Mouse (Mus musculus): ENCODE measurements around the gene Gm9945. TPM values are rescaled to one million over a fixed set of nuclear protein-coding genes. Genes with fewer than 3 reads are reported as not detected.

Gm9945 gene
- total RNA-seq, 2 experiments from 2014 or later, result 2.4 to 2.5 TPM

- no peak for DNase-seq (ENCODE audit: low spot score in 2 of 2)
Measured at GRCm38 (mm10) chr11:53491954-53492401, 12.0 kb downstream of the Gm9945 start.

DNA sequence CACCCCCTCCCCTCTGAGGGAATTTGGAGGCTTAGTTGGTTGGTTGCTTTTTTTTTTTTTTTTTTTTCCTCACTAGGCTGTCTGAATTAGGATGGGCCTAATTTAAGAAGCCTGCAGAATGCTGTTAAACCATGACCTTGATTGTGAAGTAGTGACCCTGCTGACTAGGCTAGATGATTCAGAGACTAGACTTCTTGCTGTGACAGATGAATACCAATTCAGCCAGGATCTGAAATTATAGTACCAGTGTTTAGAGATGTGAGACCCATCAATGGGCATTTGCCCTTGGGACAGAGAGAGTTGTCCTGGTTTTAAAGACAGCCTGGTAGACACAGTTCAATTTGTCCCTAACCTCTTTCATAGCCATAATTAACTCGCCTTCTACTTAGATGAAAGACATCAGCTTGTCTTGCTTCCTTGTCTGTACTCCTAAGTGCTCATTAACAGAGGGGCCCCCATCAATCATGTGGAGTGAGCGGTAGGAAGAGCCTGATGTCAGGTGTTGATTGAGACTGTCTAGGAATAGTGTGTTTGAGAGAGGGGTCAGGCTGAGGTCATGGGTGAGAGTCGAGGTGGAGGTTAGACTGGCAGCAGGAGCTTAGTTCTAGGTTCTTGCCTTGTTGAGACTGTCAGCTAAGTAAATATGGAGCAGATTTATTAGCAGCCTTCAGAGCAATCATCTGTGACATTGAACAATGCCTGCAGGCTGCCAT is 13.4 kb downstream of the Gm9945 start:
- DNase-seq (ENCODE audit: low spot score in 2 of 2), result no peak

DNA sequence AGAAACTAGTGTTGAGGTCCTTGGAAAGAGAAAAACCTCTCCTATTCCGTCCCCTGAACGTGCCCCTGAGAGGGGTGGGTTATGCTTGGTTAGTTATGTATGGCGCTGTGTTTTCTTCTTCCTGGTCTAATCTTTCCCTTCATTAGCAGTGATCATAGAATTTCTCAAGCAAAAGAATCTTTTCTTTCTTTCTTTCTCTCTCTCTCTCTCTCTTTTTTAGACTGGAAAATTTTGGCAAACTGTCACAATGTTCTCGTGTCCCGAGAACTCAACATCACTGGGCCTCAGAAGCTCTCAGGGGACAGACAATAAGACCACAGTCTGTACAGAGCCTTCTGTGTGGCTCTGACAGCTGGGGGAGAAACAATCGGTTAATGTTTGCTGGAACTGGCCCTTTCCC is 15.5 kb downstream of the Gm9945 start:
- no peak for DNase-seq (ENCODE audit: low spot score in 2 of 2)

GRCm38 (mm10) chr11:53496946-53497345 is 17.0 kb downstream of the Gm9945 start:
- DNase-seq (ENCODE audit: low spot score in 2 of 2), result peak in 1 of 2 experiments; percentile 55

DNA sequence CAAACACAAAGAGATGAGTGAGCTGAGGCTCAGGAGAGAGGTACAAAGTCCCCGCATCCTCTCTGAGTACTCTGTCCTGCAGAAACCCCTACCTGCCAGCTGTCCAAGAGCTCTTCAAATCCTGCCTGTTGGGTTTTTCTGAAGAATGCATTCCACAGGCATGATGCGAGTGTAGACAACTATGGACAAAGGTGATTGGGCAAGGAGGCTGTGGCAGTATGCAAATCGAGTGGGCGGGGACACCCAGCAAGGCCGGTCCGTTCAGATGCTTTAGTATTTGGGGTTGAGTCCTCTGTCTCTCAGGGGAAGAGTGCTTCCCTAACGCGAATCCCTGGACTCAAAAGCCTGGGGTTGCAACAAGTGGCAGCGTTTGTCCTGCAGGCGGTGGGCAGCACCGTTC is 20.6 kb downstream of the Gm9945 start:
- DNase-seq (ENCODE audit: low spot score in 2 of 2), result no peak

GRCm38 (mm10) chr11:53502039-53502765 is 22.2 kb downstream of the Gm9945 start:
- no peak for DNase-seq (ENCODE audit: low spot score in 2 of 2)

- DNase-seq (ENCODE audit: low spot score in 2 of 2), result no peak
Measured at GRCm38 (mm10) chr11:53503738-53504137, 23.8 kb downstream of the Gm9945 start.

DNA sequence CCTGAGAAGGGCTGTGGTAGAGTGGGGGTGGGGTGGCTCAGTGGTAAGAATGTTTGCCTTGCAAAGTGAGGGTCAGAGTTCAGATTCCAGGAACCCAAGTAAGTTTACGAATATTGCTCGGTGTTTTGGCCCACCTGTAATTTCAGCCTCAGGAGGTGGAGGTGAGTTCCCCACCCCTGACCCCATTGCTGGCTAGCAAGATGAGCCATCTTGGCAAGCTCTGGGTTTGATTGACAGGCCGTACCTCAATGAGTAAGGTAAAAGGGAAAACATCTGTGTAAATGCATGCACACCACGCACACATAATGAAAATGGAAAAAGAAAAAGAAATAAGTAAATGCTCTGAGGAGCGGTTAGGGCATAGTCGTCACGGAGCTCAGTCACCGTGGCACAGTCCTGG is 24.4 kb downstream of the Gm9945 start:
- DNase-seq (ENCODE audit: low spot score in 2 of 2), result no peak

- peak in 1 of 2 experiments; percentile 67 for DNase-seq (ENCODE audit: low spot score in 2 of 2)
Measured at GRCm38 (mm10) chr11:53505026-53505663, 25.2 kb downstream of the Gm9945 start.

DNA sequence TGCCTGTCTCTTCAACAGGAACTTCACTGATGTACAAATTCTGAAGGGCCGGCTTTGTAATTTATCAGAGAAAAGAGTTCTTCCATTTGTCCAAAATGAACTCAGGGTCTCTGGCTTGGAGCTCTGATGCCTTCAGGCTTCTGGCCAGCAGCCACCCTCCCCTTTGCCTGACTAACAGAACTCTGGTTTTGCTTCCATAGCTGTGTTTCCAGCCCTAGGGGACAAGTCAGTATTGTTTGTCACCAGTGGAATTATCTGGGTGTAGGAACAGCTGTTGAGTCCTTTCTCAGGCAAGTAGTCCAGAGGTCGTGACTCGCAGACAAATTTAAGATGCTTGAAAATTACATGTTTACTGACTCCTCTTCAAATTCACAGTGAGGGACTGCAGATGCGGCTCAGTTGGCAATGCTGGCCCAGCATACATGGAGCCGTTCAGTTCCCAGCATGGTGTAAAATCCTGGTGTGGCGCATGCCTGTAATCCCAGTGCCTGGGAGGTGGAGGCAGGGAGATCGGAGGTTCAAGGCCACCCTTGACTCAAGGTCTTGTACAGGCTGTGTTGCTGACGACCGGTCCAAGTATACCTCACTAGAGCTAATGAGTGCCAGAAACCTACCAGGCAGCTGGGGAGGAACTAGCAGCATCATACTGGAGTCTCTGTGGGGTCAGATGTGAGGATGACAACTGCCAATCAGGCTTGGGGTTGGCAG is 27.3 kb downstream of the Gm9945 start:
- no peak for DNase-seq (ENCODE audit: low spot score in 2 of 2)

- DNase-seq (ENCODE audit: low spot score in 2 of 2), result no peak
Measured at GRCm38 (mm10) chr11:53508152-53508551, 28.2 kb downstream of the Gm9945 start.

DNA sequence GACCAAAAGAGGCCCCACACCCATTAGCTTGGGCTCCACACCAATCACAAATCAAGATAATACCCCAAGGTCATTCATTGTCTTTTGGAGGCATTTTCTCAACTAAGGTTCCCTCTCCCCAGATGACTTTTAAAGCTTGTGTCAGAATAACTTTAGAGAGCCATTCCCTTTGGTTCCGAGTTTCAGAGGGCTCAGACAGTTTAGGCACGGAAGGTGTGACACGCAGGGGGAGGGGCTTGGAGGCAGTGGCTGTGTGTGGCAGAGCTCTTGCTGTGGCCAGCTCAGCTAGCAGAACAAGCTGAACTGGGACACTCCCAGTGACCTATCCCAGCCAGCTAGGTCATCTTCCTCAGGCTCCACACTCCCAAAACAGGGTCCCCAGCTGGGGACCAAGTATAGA is 28.6 kb downstream of the Gm9945 start:
- no peak for DNase-seq (ENCODE audit: low spot score in 2 of 2)

GRCm38 (mm10) chr11:53510351-53510750 is 30.4 kb downstream of the Gm9945 start:
- DNase-seq (ENCODE audit: low spot score in 2 of 2), result no peak

- DNase-seq (ENCODE audit: low spot score in 2 of 2), result no peak
Measured at GRCm38 (mm10) chr11:53516775-53517627, 37.0 kb downstream of the Gm9945 start.

- no peak for DNase-seq (ENCODE audit: low spot score in 2 of 2)
Measured at GRCm38 (mm10) chr11:53518759-53519158, 38.8 kb downstream of the Gm9945 start.

- peak; percentile 70 to 73 for DNase-seq (ENCODE audit: low spot score in 2 of 2)
Measured at GRCm38 (mm10) chr11:53519207-53520121, 39.5 kb downstream of the Gm9945 start, which contains the start of gene Sept8. Sept8 (plus strand) TSS chr11:53519257.

DNA sequence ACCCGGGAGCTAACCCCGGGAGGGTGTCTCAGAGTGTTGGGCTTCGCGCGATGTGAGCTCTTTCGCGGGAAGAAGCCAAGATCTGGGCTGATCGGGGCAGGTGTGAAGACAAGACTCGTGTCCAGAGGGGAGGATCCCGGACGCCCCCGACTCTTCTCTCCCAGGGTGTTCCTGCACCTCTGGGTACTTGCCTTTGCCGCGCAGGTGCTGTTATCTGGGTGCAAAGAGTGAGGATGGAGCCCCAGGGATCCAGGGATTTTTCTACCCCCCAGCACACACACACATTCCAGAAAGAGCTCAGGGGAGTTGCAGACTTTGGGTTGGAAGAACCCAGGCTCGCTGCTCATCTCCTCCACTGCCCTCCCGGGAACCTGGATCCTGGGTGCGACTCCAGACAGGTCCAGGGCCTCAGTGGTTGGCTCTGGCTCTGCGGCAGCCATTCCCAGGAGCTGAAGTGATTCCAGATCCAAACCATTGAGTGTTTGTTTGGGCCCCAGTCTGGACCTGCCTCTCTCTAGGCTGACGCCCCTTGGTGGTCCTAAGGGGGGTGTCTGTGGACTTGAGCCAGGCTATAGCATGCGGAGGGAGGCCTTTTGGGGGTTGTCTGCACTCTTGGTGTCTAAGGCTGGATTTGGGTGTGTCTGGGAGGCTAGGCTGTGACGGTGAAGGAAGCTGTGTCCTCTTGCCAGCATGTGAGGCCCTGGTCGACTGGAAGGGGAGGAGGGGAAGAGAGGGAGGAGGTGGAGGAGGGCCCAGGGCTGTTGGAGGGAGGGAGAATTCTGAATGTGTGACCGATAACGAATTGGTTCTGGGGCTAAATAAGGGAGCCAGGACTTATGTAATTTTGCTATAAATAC is 40.4 kb downstream of the Gm9945 start:
- DNase-seq (ENCODE audit: low spot score in 2 of 2), result peak; percentile 62 to 63

- DNase-seq (ENCODE audit: low spot score in 2 of 2), result no peak
Measured at GRCm38 (mm10) chr11:53521120-53521820, 41.3 kb downstream of the Gm9945 start.
